In the genomic region with DNA sequence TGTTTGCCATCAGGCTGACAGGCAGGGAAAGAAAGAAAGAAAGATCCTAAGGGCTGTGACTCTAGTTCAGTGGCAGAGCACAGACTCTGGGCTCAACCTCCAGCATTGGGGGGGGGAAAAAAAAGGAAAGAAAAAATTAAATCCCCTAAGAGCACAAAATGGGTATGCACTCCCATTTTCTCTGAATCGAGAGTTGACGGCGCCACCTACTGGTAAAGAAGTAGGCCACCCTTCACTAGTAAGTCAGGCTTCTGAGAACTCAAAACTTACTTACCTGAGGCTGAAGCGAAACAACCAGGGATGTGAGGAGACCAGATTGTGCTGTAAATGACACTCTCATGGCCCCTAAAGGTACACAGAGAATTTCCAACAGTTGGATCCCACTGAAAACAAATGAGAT, we compare ENCODE assay signal across 9 mouse cellular contexts. TPM values are rescaled to one million over a fixed set of nuclear protein-coding genes. Genes with fewer than 3 reads are reported as not detected.
DNase-seq lines count a peak whose midpoint lies in the region; ATAC-seq and TF ChIP-seq lines count a peak whose summit lies in the region.
"Had no signal": no experiment of that assay in that cellular context is flagged by ENCODE, and none has a peak within 500 bp of the region (broad histone marks: within the 10 kb centered on the region; RNA-seq: fewer than 3 reads in every experiment).

No protein-coding gene starts in this region.

- 15% methylated on average over 4 of the region's 4 CpGs for WGBS in heart, postnatal 0 days
- WGBS in heart, embryonic 11.5 days (ENCODE audit: insufficient replicate concordance) = 12% methylated on average over 4 of the region's 4 CpGs
- WGBS in midbrain, postnatal 0 days = 14% methylated on average over 4 of the region's 4 CpGs

- no peak overlapping the region for H3K4me3 ChIP-seq in heart, postnatal 0 days (ENCODE audit: low read depth, low read length)
- H3K4me3 ChIP-seq in heart, embryonic 11.5 days (ENCODE audit: low read depth, low read length) = no peak overlapping the region
- no peak overlapping the region for H3K4me3 ChIP-seq in midbrain, postnatal 0 days (ENCODE audit: low read depth, low read length)
- H3K4me3 ChIP-seq: neural tube, embryonic 13.5 days had no signal

- peak; percentile 45 for DNase-seq in heart, postnatal 0 days (ENCODE audit: low spot score)
- peak; percentile 77 for DNase-seq in 416B (ENCODE audit: low read depth)
- DNase-seq in NIH3T3 (ENCODE audit: low read depth) = peak; percentile 79
- peak; percentile 42 for DNase-seq in embryo, embryonic 9.5 days (ENCODE audit: extremely low spot score)
- peak; percentile 56 for DNase-seq in kidney, postnatal 4 days
- peak; percentile 52 for DNase-seq in midbrain, postnatal 0 days (ENCODE audit: low spot score)
- peak; percentile 69 for DNase-seq in thymus, postnatal 0 days (ENCODE audit: low spot score)

- H3K9me3 ChIP-seq in heart, postnatal 0 days (replicated peaks; ENCODE audit: control insufficient read depth, low read length) = no peaks in the 10 kb centered on the region
- H3K9me3 ChIP-seq in heart, embryonic 11.5 days (replicated peaks; ENCODE audit: control insufficient read depth, low read length) = no peaks in the 10 kb centered on the region
- no peaks in the 10 kb centered on the region for H3K9me3 ChIP-seq in midbrain, postnatal 0 days (ENCODE audit: low read length)
- H3K9me3 ChIP-seq: neural tube, embryonic 13.5 days had no signal

- peaks cover 6% of the 10 kb centered on the region for H3K36me3 ChIP-seq in heart, postnatal 0 days (replicated peaks; ENCODE audit: control insufficient read depth, insufficient read depth, low read length)
- no peaks in the 10 kb centered on the region; the same call in 1 of the 2 replicates for H3K36me3 ChIP-seq in heart, embryonic 11.5 days (ENCODE audit: control insufficient read depth, insufficient read depth, low read length)
- peaks cover 5% of the 10 kb centered on the region; the same call in 1 of the 2 replicates for H3K36me3 ChIP-seq in midbrain, postnatal 0 days (ENCODE audit: insufficient read depth, low read length)
- H3K36me3 ChIP-seq: neural tube, embryonic 13.5 days had no signal

- no peaks in the 10 kb centered on the region for H3K27me3 ChIP-seq in heart, postnatal 0 days (ENCODE audit: control insufficient read depth, insufficient read depth, low read length)
- no peaks in the 10 kb centered on the region for H3K27me3 ChIP-seq in heart, embryonic 11.5 days (ENCODE audit: control insufficient read depth, insufficient read depth, low read length)
- no peaks in the 10 kb centered on the region for H3K27me3 ChIP-seq in midbrain, postnatal 0 days (ENCODE audit: insufficient read depth, low read length)
- H3K27me3 ChIP-seq: neural tube, embryonic 13.5 days had no signal

- H3K4me1 ChIP-seq in heart, postnatal 0 days (ENCODE audit: control insufficient read depth, insufficient read depth) = no peaks in the 10 kb centered on the region
- H3K4me1 ChIP-seq in heart, embryonic 11.5 days (ENCODE audit: control insufficient read depth, insufficient read depth, low read length) = no peaks in the 10 kb centered on the region
- H3K4me1 ChIP-seq in midbrain, postnatal 0 days (ENCODE audit: insufficient read depth, low read length) = no peaks in the 10 kb centered on the region
- H3K4me1 ChIP-seq: neural tube, embryonic 13.5 days had no signal

- no peak overlapping the region for H3K9ac ChIP-seq in heart, postnatal 0 days (replicated peaks; ENCODE audit: low read depth, low read length)
- H3K9ac ChIP-seq in heart, embryonic 11.5 days (ENCODE audit: low read depth, low read length) = no peak overlapping the region
- no peak overlapping the region for H3K9ac ChIP-seq in midbrain, postnatal 0 days (replicated peaks; ENCODE audit: low read length, poor library complexity, severe bottlenecking)
- H3K9ac ChIP-seq: neural tube, embryonic 13.5 days had no signal

- no peak for ATAC-seq in heart, postnatal 0 days (ENCODE audit: insufficient read depth, low read depth)
- no peak for ATAC-seq in heart, embryonic 11.5 days (replicated peaks; ENCODE audit: insufficient number of reproducible peaks, low FRiP score, low TSS enrichment)
- ATAC-seq in midbrain, postnatal 0 days (ENCODE audit: low FRiP score) = no peak

- TF ChIP-seq EP300 in heart, postnatal 0 days (IDR thresholded peaks at IDR 0.05; ENCODE audit: low read depth) = no peak

- no peak overlapping the region for H3K27ac ChIP-seq in heart, postnatal 0 days (ENCODE audit: low read depth)
- H3K27ac ChIP-seq in heart, embryonic 11.5 days (ENCODE audit: low read depth, low read length) = no peak overlapping the region
- no peak overlapping the region for H3K27ac ChIP-seq in midbrain, postnatal 0 days (ENCODE audit: low read depth, low read length)
- H3K27ac ChIP-seq: neural tube, embryonic 13.5 days had no signal

- peak; percentile 67 for TF ChIP-seq CTCF in heart, postnatal 0 days (IDR thresholded peaks at IDR 0.05; ENCODE audit: low read depth)
- TF ChIP-seq CTCF in midbrain, postnatal 0 days (IDR thresholded peaks at IDR 0.05) = peak; percentile 85

- H3K4me2 ChIP-seq in heart, postnatal 0 days (ENCODE audit: low read depth, low read length) = no peak overlapping the region
- H3K4me2 ChIP-seq in heart, embryonic 11.5 days = no peak overlapping the region
- no peak overlapping the region for H3K4me2 ChIP-seq in midbrain, postnatal 0 days (ENCODE audit: low read depth, low read length, poor library complexity, severe bottlenecking)
- H3K4me2 ChIP-seq: neural tube, embryonic 13.5 days had no signal

RNA-seq across cellular contexts. Expression of a gene that starts 13.5 kb away (rescaled TPM):
- 21.8 and 24.2 TPM in 2 replicates for total RNA-seq in heart, postnatal 0 days (2014; rRNA removed; ENCODE audit: low replicate concordance)
- polyA plus RNA-seq in heart, postnatal 0 days (2015; fragmentation: Nextera tagmentation; extraction: Ambion mirVana) = 43.5 and 46.7 TPM in 2 replicates
- polyA plus RNA-seq in heart, embryonic 11.5 days (2014; fragmentation: Nextera tagmentation; extraction: Ambion mirVana) = 36.5 and 38.4 TPM in 2 replicates
- total RNA-seq in midbrain, postnatal 0 days (2014; rRNA removed) = 21.6 and 24.5 TPM in 2 replicates
- 39.5 and 40.2 TPM in 2 replicates for polyA plus RNA-seq in midbrain, postnatal 0 days (2015; fragmentation: Nextera tagmentation; extraction: Ambion mirVana)
- polyA plus RNA-seq in thymus, postnatal 0 days (2015; fragmentation: Nextera tagmentation; extraction: Ambion mirVana) = 67.6 and 82.6 TPM in 2 replicates

RNA-seq across cellular contexts. Expression of a gene that starts 40.3 kb away (rescaled TPM):
- 10.7 and 10.8 TPM in 2 replicates for total RNA-seq in heart, postnatal 0 days (2014; rRNA removed; ENCODE audit: low replicate concordance)
- 2.2 and 2.5 TPM in 2 replicates for polyA plus RNA-seq in heart, postnatal 0 days (2015; fragmentation: Nextera tagmentation; extraction: Ambion mirVana)
- 3.2 and 4.2 TPM in 2 replicates for polyA plus RNA-seq in heart, embryonic 11.5 days (2014; fragmentation: Nextera tagmentation; extraction: Ambion mirVana)
- 5.3 and 7.1 TPM in 2 replicates for total RNA-seq in midbrain, postnatal 0 days (2014; rRNA removed)
- polyA plus RNA-seq in midbrain, postnatal 0 days (2015; fragmentation: Nextera tagmentation; extraction: Ambion mirVana) = 1.3 and 1.5 TPM in 2 replicates
- polyA plus RNA-seq in thymus, postnatal 0 days (2015; fragmentation: Nextera tagmentation; extraction: Ambion mirVana) = 2.8 and 3.3 TPM in 2 replicates

RNA-seq across cellular contexts. Expression of a gene that starts 42.7 kb away (rescaled TPM):
- total RNA-seq in heart, postnatal 0 days (2014; rRNA removed; ENCODE audit: low replicate concordance) = 0.62 TPM in 1 of 2 replicates, not detected in the other
- 0.05 TPM in 2 replicates for polyA plus RNA-seq in heart, postnatal 0 days (2015; fragmentation: Nextera tagmentation; extraction: Ambion mirVana)
- 2.1 and 2.5 TPM in 2 replicates for polyA plus RNA-seq in heart, embryonic 11.5 days (2014; fragmentation: Nextera tagmentation; extraction: Ambion mirVana)
- 1.4 and 2.8 TPM in 2 replicates for total RNA-seq in midbrain, postnatal 0 days (2014; rRNA removed)
- 2.0 and 2.1 TPM in 2 replicates for polyA plus RNA-seq in midbrain, postnatal 0 days (2015; fragmentation: Nextera tagmentation; extraction: Ambion mirVana)
- polyA plus RNA-seq in thymus, postnatal 0 days (2015; fragmentation: Nextera tagmentation; extraction: Ambion mirVana) = 1.3 and 1.4 TPM in 2 replicates
